Mouse (Mus musculus): ENCODE results near the gene Taar7a. TPM values are rescaled to one million over a fixed set of nuclear protein-coding genes. Genes with fewer than 3 reads are reported as not detected.

The Taar7a gene
- not detected in 2 replicates for polyA plus RNA-seq (2014; fragmentation: Nextera tagmentation; extraction: Ambion mirVana)

- Histone ChIP-seq H3K27me3 (ENCODE audit: control insufficient read depth, insufficient read depth, low read length) (no peaks in the 10 kb centered on the region), H3K9ac (replicated peaks; ENCODE audit: low read depth, low read length) (no peak within 1 kb of the TSS), H3K4me3 (ENCODE audit: low read depth, low read length) (no peak within 1 kb of the TSS), H3K27ac (ENCODE audit: low read depth, low read length) (no peak within 1 kb of the TSS), H3K4me2 (ENCODE audit: low read depth, low read length) (no peak within 1 kb of the TSS), H3K36me3 (ENCODE audit: control insufficient read depth, insufficient read depth, low read length) (no peaks in the 10 kb centered on the region), H3K4me1 (ENCODE audit: control insufficient read depth, insufficient read depth, low read length) (no peaks in the 10 kb centered on the region), H3K9me3 (ENCODE audit: control insufficient read depth, low read length) (no peaks in the 10 kb centered on the region)
- no peak for ATAC-seq (ENCODE audit: low read depth)
- WGBS, result 92% methylated on average over 3 of the region's 3 CpGs
These were observed at the start of gene Taar7a for GRCm38 (mm10) chr10:23993381-23993780. Gene Taar7a (minus strand): TSS chr10:23993481.

- H3K27ac ChIP-seq (ENCODE audit: low read depth, low read length), result no peak overlapping the region
- WGBS, result 71% methylated on average over 2 of the region's 2 CpGs
- no peaks in the 10 kb centered on the region for H3K27me3 ChIP-seq (ENCODE audit: control insufficient read depth, insufficient read depth, low read length)
- no peaks in the 10 kb centered on the region for H3K36me3 ChIP-seq (ENCODE audit: control insufficient read depth, insufficient read depth, low read length)
- no peak overlapping the region for H3K4me3 ChIP-seq (ENCODE audit: low read depth, low read length)
- H3K9ac ChIP-seq (replicated peaks; ENCODE audit: low read depth, low read length), result no peak overlapping the region
- no peaks in the 10 kb centered on the region for H3K4me1 ChIP-seq (ENCODE audit: control insufficient read depth, insufficient read depth, low read length)
- no peak for ATAC-seq (ENCODE audit: low read depth)
- H3K4me2 ChIP-seq (ENCODE audit: low read depth, low read length), result no peak overlapping the region
- no peaks in the 10 kb centered on the region for H3K9me3 ChIP-seq (ENCODE audit: control insufficient read depth, low read length)
These were observed 47.0 kb upstream of the Taar7a start for GRCm38 (mm10) chr10:24040120-24040869.

- Histone ChIP-seq H3K4me3 (ENCODE audit: low read depth, low read length) (no peak within 1 kb of the TSS), H3K9me3 (ENCODE audit: control insufficient read depth, low read length) (no peaks in the 10 kb centered on the region), H3K9ac (replicated peaks; ENCODE audit: low read depth, low read length) (no peak within 1 kb of the TSS), H3K4me2 (ENCODE audit: low read depth, low read length) (no peak within 1 kb of the TSS), H3K4me1 (ENCODE audit: control insufficient read depth, insufficient read depth, low read length) (no peaks in the 10 kb centered on the region), H3K27ac (ENCODE audit: low read depth, low read length) (no peak within 1 kb of the TSS), H3K27me3 (ENCODE audit: control insufficient read depth, insufficient read depth, low read length) (no peaks in the 10 kb centered on the region), H3K36me3 (ENCODE audit: control insufficient read depth, insufficient read depth, low read length) (no peaks in the 10 kb centered on the region)
- 94% methylated on average over 2 of the region's 2 CpGs for WGBS
- ATAC-seq (ENCODE audit: low read depth), result no peak
These were observed 44.0 kb upstream of the Taar7a start, which contains the start of gene Taar7e for GRCm38 (mm10) chr10:24037314-24037713. Gene Taar7e (plus strand): TSS chr10:24037614.

- H3K27me3 ChIP-seq (ENCODE audit: control insufficient read depth, insufficient read depth, low read length), result no peaks in the 10 kb centered on the region
- no peak overlapping the region for H3K27ac ChIP-seq (ENCODE audit: low read depth, low read length)
These were observed 38.1 kb upstream of the Taar7a start for GRCm38 (mm10) chr10:24031347-24031746.

GRCm38 (mm10) chr10:24026922-24027321 lies 33.6 kb upstream of the Taar7a start, which contains the start of gene Taar7d:
Gene Taar7d (plus strand): TSS chr10:24027222.
- H3K27ac ChIP-seq (ENCODE audit: low read depth, low read length), result no peak within 1 kb of the TSS
- H3K9me3 ChIP-seq (ENCODE audit: control insufficient read depth, low read length), result no peaks in the 10 kb centered on the region
- no peak within 1 kb of the TSS for H3K4me3 ChIP-seq (ENCODE audit: low read depth, low read length)
- no peaks in the 10 kb centered on the region for H3K4me1 ChIP-seq (ENCODE audit: control insufficient read depth, insufficient read depth, low read length)
- H3K9ac ChIP-seq (replicated peaks; ENCODE audit: low read depth, low read length), result no peak within 1 kb of the TSS
- no peaks in the 10 kb centered on the region for H3K36me3 ChIP-seq (ENCODE audit: control insufficient read depth, insufficient read depth, low read length)
- no peak for ATAC-seq (ENCODE audit: low read depth)
- no peak within 1 kb of the TSS for H3K4me2 ChIP-seq (ENCODE audit: low read depth, low read length)
- no peaks in the 10 kb centered on the region for H3K27me3 ChIP-seq (ENCODE audit: control insufficient read depth, insufficient read depth, low read length)

More at GRCm38 (mm10) chr10:24031347-24031746, 38.1 kb upstream of the Taar7a start:
- H3K4me3 ChIP-seq (ENCODE audit: low read depth, low read length), result no peak overlapping the region
- H3K9ac ChIP-seq (replicated peaks; ENCODE audit: low read depth, low read length), result no peak overlapping the region
- no peak overlapping the region for H3K4me2 ChIP-seq (ENCODE audit: low read depth, low read length)
- H3K4me1 ChIP-seq (ENCODE audit: control insufficient read depth, insufficient read depth, low read length), result no peaks in the 10 kb centered on the region
- ATAC-seq (ENCODE audit: low read depth), result no peak
- no peaks in the 10 kb centered on the region for H3K36me3 ChIP-seq (ENCODE audit: control insufficient read depth, insufficient read depth, low read length)
- no peaks in the 10 kb centered on the region for H3K9me3 ChIP-seq (ENCODE audit: control insufficient read depth, low read length)

GRCm38 (mm10) chr10:24008143-24008542 lies 14.9 kb upstream of the Taar7a start:
- ATAC-seq (ENCODE audit: low read depth), result no peak
- 93% methylated on average over 1 of the region's 1 CpGs for WGBS
- Histone ChIP-seq H3K27me3 (ENCODE audit: control insufficient read depth, insufficient read depth, low read length) (no peaks in the 10 kb centered on the region), H3K4me2 (ENCODE audit: low read depth, low read length) (no peak overlapping the region), H3K27ac (ENCODE audit: low read depth, low read length) (no peak overlapping the region), H3K4me1 (ENCODE audit: control insufficient read depth, insufficient read depth, low read length) (no peaks in the 10 kb centered on the region), H3K9me3 (ENCODE audit: control insufficient read depth, low read length) (no peaks in the 10 kb centered on the region), H3K4me3 (ENCODE audit: low read depth, low read length) (no peak overlapping the region), H3K9ac (replicated peaks; ENCODE audit: low read depth, low read length) (no peak overlapping the region), H3K36me3 (ENCODE audit: control insufficient read depth, insufficient read depth, low read length) (no peaks in the 10 kb centered on the region)

- 74% methylated on average over 2 of the region's 2 CpGs for WGBS
- no peak for ATAC-seq (ENCODE audit: low read depth)
- no peak overlapping the region for H3K4me2 ChIP-seq (ENCODE audit: low read depth, low read length)
- no peak overlapping the region for H3K4me3 ChIP-seq (ENCODE audit: low read depth, low read length)
- no peaks in the 10 kb centered on the region for H3K9me3 ChIP-seq (ENCODE audit: control insufficient read depth, low read length)
- H3K36me3 ChIP-seq (ENCODE audit: control insufficient read depth, insufficient read depth, low read length), result no peaks in the 10 kb centered on the region
- no peaks in the 10 kb centered on the region for H3K27me3 ChIP-seq (ENCODE audit: control insufficient read depth, insufficient read depth, low read length)
- no peak overlapping the region for H3K9ac ChIP-seq (replicated peaks; ENCODE audit: low read depth, low read length)
- no peaks in the 10 kb centered on the region for H3K4me1 ChIP-seq (ENCODE audit: control insufficient read depth, insufficient read depth, low read length)
- H3K27ac ChIP-seq (ENCODE audit: low read depth, low read length), result no peak overlapping the region
These were observed 13.8 kb upstream of the Taar7a start for GRCm38 (mm10) chr10:24007034-24007433.

GRCm38 (mm10) chr10:24006442-24006841 lies 13.2 kb upstream of the Taar7a start:
- Histone ChIP-seq H3K4me1 (ENCODE audit: control insufficient read depth, insufficient read depth, low read length) (no peaks in the 10 kb centered on the region), H3K9ac (replicated peaks; ENCODE audit: low read depth, low read length) (no peak overlapping the region), H3K27me3 (ENCODE audit: control insufficient read depth, insufficient read depth, low read length) (no peaks in the 10 kb centered on the region), H3K27ac (ENCODE audit: low read depth, low read length) (no peak overlapping the region), H3K4me2 (ENCODE audit: low read depth, low read length) (no peak overlapping the region), H3K4me3 (ENCODE audit: low read depth, low read length) (no peak overlapping the region), H3K36me3 (ENCODE audit: control insufficient read depth, insufficient read depth, low read length) (no peaks in the 10 kb centered on the region), H3K9me3 (ENCODE audit: control insufficient read depth, low read length) (no peaks in the 10 kb centered on the region)
- 83% methylated on average over 1 of the region's 1 CpGs for WGBS
- ATAC-seq (ENCODE audit: low read depth), result no peak

GRCm38 (mm10) chr10:23999639-24000038 lies 6.4 kb upstream of the Taar7a start, which contains the start of gene Taar7b:
Gene Taar7b (plus strand): TSS chr10:23999939.
- Histone ChIP-seq H3K4me1 (ENCODE audit: control insufficient read depth, insufficient read depth, low read length) (no peaks in the 10 kb centered on the region), H3K27ac (ENCODE audit: low read depth, low read length) (no peak within 1 kb of the TSS), H3K36me3 (ENCODE audit: control insufficient read depth, insufficient read depth, low read length) (no peaks in the 10 kb centered on the region), H3K9ac (replicated peaks; ENCODE audit: low read depth, low read length) (no peak within 1 kb of the TSS), H3K9me3 (ENCODE audit: control insufficient read depth, low read length) (no peaks in the 10 kb centered on the region), H3K27me3 (ENCODE audit: control insufficient read depth, insufficient read depth, low read length) (no peaks in the 10 kb centered on the region), H3K4me2 (ENCODE audit: low read depth, low read length) (no peak within 1 kb of the TSS), H3K4me3 (ENCODE audit: low read depth, low read length) (no peak within 1 kb of the TSS)
- 83% methylated on average over 1 of the region's 1 CpGs for WGBS
- no peak for ATAC-seq (ENCODE audit: low read depth)

Data from neural tube, embryonic 14.5 days (tissue).